Mouse (Mus musculus): ENCODE results near the gene Lhfpl2.

The Lhfpl2 gene

GRCm38 (mm10) chr13:94174577-94175279 lies 117.1 kb downstream of the Lhfpl2 start:
- no peak for DNase-seq (ENCODE audit: low read depth, low spot score)

GRCm38 (mm10) chr13:94175379-94176050 lies 117.9 kb downstream of the Lhfpl2 start:
- DNase-seq (ENCODE audit: low read depth, low spot score): no peak

- DNase-seq (ENCODE audit: low read depth, low spot score): no peak
Observed at GRCm38 (mm10) chr13:94177148-94177547, 119.6 kb downstream of the Lhfpl2 start.

- no peak for DNase-seq (ENCODE audit: low read depth, low spot score)
Observed at GRCm38 (mm10) chr13:94178401-94179040, 120.9 kb downstream of the Lhfpl2 start.

- no peak for DNase-seq (ENCODE audit: low read depth, low spot score)
Observed at GRCm38 (mm10) chr13:94180477-94181420, 123.2 kb downstream of the Lhfpl2 start.

GRCm38 (mm10) chr13:94182026-94182425 lies 124.4 kb downstream of the Lhfpl2 start:
- DNase-seq (ENCODE audit: low read depth, low spot score): no peak

- no peak for DNase-seq (ENCODE audit: low read depth, low spot score)
Observed at GRCm38 (mm10) chr13:94183372-94184021, 125.9 kb downstream of the Lhfpl2 start.

- no peak for DNase-seq (ENCODE audit: low read depth, low spot score)
Observed at GRCm38 (mm10) chr13:94184726-94185456, 127.3 kb downstream of the Lhfpl2 start.

GRCm38 (mm10) chr13:94185631-94186030 lies 128.0 kb downstream of the Lhfpl2 start:
- DNase-seq (ENCODE audit: low read depth, low spot score): no peak

GRCm38 (mm10) chr13:94188200-94189086 lies 130.8 kb downstream of the Lhfpl2 start:
- no peak for DNase-seq (ENCODE audit: low read depth, low spot score)

- DNase-seq (ENCODE audit: low read depth, low spot score): no peak
Observed at GRCm38 (mm10) chr13:94190386-94190785, 132.8 kb downstream of the Lhfpl2 start.

- no peak for DNase-seq (ENCODE audit: low read depth, low spot score)
Observed at GRCm38 (mm10) chr13:94193227-94193626, 135.6 kb downstream of the Lhfpl2 start.

- DNase-seq (ENCODE audit: low read depth, low spot score): no peak
Observed at GRCm38 (mm10) chr13:94198616-94199015, 141.0 kb downstream of the Lhfpl2 start.

GRCm38 (mm10) chr13:94199829-94200228 lies 142.2 kb downstream of the Lhfpl2 start:
- DNase-seq (ENCODE audit: low read depth, low spot score): no peak

- no peak for DNase-seq (ENCODE audit: low read depth, low spot score)
Observed at GRCm38 (mm10) chr13:94205234-94205633, 147.6 kb downstream of the Lhfpl2 start.

GRCm38 (mm10) chr13:94207973-94208372 lies 150.4 kb downstream of the Lhfpl2 start:
- no peak for DNase-seq (ENCODE audit: low read depth, low spot score)

- DNase-seq (ENCODE audit: low read depth, low spot score): no peak
Observed at GRCm38 (mm10) chr13:94208892-94209291, 151.3 kb downstream of the Lhfpl2 start.

- no peak for DNase-seq (ENCODE audit: low read depth, low spot score)
Observed at GRCm38 (mm10) chr13:94211236-94212119, 153.9 kb downstream of the Lhfpl2 start.

All from WW6 (cell line).